Mouse (Mus musculus) embryonic facial prominence, embryonic 13.5 days (tissue): ENCODE data around the gene Cited2. TPM values are rescaled to one million over a fixed set of nuclear protein-coding genes. Genes with fewer than 3 reads are reported as not detected.

Experiments
- ATAC-seq: fragments of 200-750 bp; cut with Nextera tagmentation; 2 replicates; pipeline ENCODE4 v1.8.0; 2017; ENCODE audit warnings: low read depth; ENCODE audit not compliant: insufficient number of reproducible peaks, insufficient read depth, low FRiP score, low TSS enrichment
- H3K27ac ChIP-seq: fragments of 300-500 bp; sonication (generic); 2 replicates; pipeline ENCODE4 v1.5.1; 2015; ENCODE audit warnings: moderate library complexity, mild to moderate bottlenecking, inconsistent platforms
- H3K27me3 ChIP-seq: fragments of 300-500 bp; sonication (generic); 2 replicates; pipeline ENCODE4 v1.6.1; 2015; ENCODE audit warnings: mild to moderate bottlenecking, inconsistent platforms
- H3K36me3 ChIP-seq: fragments of 300-500 bp; sonication (generic); 2 replicates; pipeline ENCODE4 v1.6.1; 2015; ENCODE audit warnings: mild to moderate bottlenecking, inconsistent platforms
- H3K4me1 ChIP-seq: fragments of 300-500 bp; sonication (generic); 2 replicates; pipeline ENCODE4 v1.6.1; 2015; ENCODE audit warnings: inconsistent platforms
- H3K4me2 ChIP-seq: fragments of 300-500 bp; sonication (generic); 2 replicates; pipeline ENCODE4 v1.6.1; 2015; ENCODE audit warnings: moderate library complexity, mild to moderate bottlenecking, inconsistent platforms
- H3K4me3 ChIP-seq: fragments of 300-500 bp; sonication (generic); 2 replicates; pipeline ENCODE4 v1.5.1; 2015; ENCODE audit warnings: mild to moderate bottlenecking, inconsistent platforms
- H3K9ac ChIP-seq: fragments of 300-500 bp; sonication (generic); 2 replicates; pipeline ENCODE4 v1.6.1; 2015; ENCODE audit warnings: mild to moderate bottlenecking, inconsistent platforms
- H3K9me3 ChIP-seq: fragments of 300-500 bp; sonication (generic); 2 replicates; pipeline ENCODE4 v1.6.1; 2016; ENCODE audit warnings: inconsistent platforms
- WGBS: fragments of 180-500 bp; shearing (Covaris S2); methylation state at CpG from one replicate; pipeline ENCODE4 v1.1.7; 2015; ENCODE audit warnings: mixed read lengths; 5-methylcytosine and 5-hydroxymethylcytosine counted together
- polyA plus RNA-seq: library from polyadenylated mRNA; unstranded; fragments of >200 nt; fragmentation: Nextera tagmentation; extraction: Ambion mirVana; gene quantifications from 2 replicates; pipeline ENCODE4 v1.2.1, GENCODE M21; 2015

The Cited2 gene
- polyA plus RNA-seq = 34.1 and 35.6 TPM in 2 replicates

GRCm38 (mm10) chr10:17722653-17723410, at the start of gene Cited2:
TSS of gene Cited2 (plus strand) at chr10:17723218.
- peak within 1 kb of the TSS; percentile 76 for H3K4me2 ChIP-seq
- ATAC-seq = peak; percentile 79
- H3K9ac ChIP-seq = peak within 1 kb of the TSS; percentile 93
- H3K4me3 ChIP-seq = peak within 1 kb of the TSS; percentile 86
- H3K27me3 ChIP-seq = no peaks in the 10 kb centered on the region
- H3K9me3 ChIP-seq = no peaks in the 10 kb centered on the region
- H3K36me3 ChIP-seq = no peaks in the 10 kb centered on the region
- H3K4me1 ChIP-seq = peaks cover 25% of the 10 kb centered on the region
- WGBS = under 1% methylated on average over 55 of the region's 55 CpGs
- H3K27ac ChIP-seq = peak within 1 kb of the TSS; percentile 100

GRCm38 (mm10) chr10:17674454-17674853, 48.6 kb upstream of the Cited2 start:
- Histone ChIP-seq H3K9ac (no peak overlapping the region), H3K27ac (no peak overlapping the region), H3K4me2 (no peak overlapping the region), H3K36me3 (no peaks in the 10 kb centered on the region), H3K4me3 (no peak overlapping the region), H3K27me3 (no peaks in the 10 kb centered on the region), H3K9me3 (no peaks in the 10 kb centered on the region), H3K4me1 (no peaks in the 10 kb centered on the region)
- no peak for ATAC-seq
- WGBS = 73% methylated on average over 5 of the region's 5 CpGs

GRCm38 (mm10) chr10:17674869-17675268, 48.1 kb upstream of the Cited2 start:
- no peaks in the 10 kb centered on the region for H3K36me3 ChIP-seq
- H3K27ac ChIP-seq = no peak overlapping the region
- H3K4me1 ChIP-seq = no peaks in the 10 kb centered on the region
- no peak for ATAC-seq
- H3K9ac ChIP-seq = no peak overlapping the region
- no peak overlapping the region for H3K4me3 ChIP-seq
- WGBS = 90% methylated on average over 2 of the region's 2 CpGs
- H3K27me3 ChIP-seq = no peaks in the 10 kb centered on the region
- H3K9me3 ChIP-seq = no peaks in the 10 kb centered on the region
- H3K4me2 ChIP-seq = no peak overlapping the region

GRCm38 (mm10) chr10:17676464-17676863, 46.6 kb upstream of the Cited2 start:
- no peaks in the 10 kb centered on the region for H3K36me3 ChIP-seq
- H3K9me3 ChIP-seq = no peaks in the 10 kb centered on the region
- WGBS = 78% methylated on average over 3 of the region's 3 CpGs
- H3K4me1 ChIP-seq = no peaks in the 10 kb centered on the region
- no peak overlapping the region for H3K9ac ChIP-seq
- no peaks in the 10 kb centered on the region for H3K27me3 ChIP-seq
- no peak overlapping the region for H3K4me3 ChIP-seq
- ATAC-seq = no peak
- no peak overlapping the region for H3K4me2 ChIP-seq
- no peak overlapping the region for H3K27ac ChIP-seq

GRCm38 (mm10) chr10:17677308-17677707, 45.7 kb upstream of the Cited2 start:
- Histone ChIP-seq H3K4me3 (no peak overlapping the region), H3K4me2 (no peak overlapping the region), H3K27ac (no peak overlapping the region), H3K4me1 (no peaks in the 10 kb centered on the region), H3K9me3 (no peaks in the 10 kb centered on the region), H3K36me3 (no peaks in the 10 kb centered on the region), H3K27me3 (no peaks in the 10 kb centered on the region), H3K9ac (no peak overlapping the region)
- 83% methylated on average over 4 of the region's 4 CpGs for WGBS
- ATAC-seq = no peak

GRCm38 (mm10) chr10:17680432-17681382, 42.3 kb upstream of the Cited2 start:
- H3K4me1 ChIP-seq = no peaks in the 10 kb centered on the region
- H3K4me2 ChIP-seq = no peak overlapping the region
- no peak overlapping the region for H3K9ac ChIP-seq
- H3K27ac ChIP-seq = no peak overlapping the region
- H3K36me3 ChIP-seq = no peaks in the 10 kb centered on the region
- no peaks in the 10 kb centered on the region for H3K27me3 ChIP-seq
- WGBS = 72% methylated on average over 8 of the region's 8 CpGs
- H3K9me3 ChIP-seq = no peaks in the 10 kb centered on the region
- ATAC-seq = no peak
- H3K4me3 ChIP-seq = no peak overlapping the region

GRCm38 (mm10) chr10:17681386-17681785, 41.6 kb upstream of the Cited2 start:
- H3K9me3 ChIP-seq = no peaks in the 10 kb centered on the region
- no peaks in the 10 kb centered on the region for H3K4me1 ChIP-seq
- ATAC-seq = no peak
- H3K9ac ChIP-seq = no peak overlapping the region
- no peak overlapping the region for H3K4me2 ChIP-seq
- no peak overlapping the region for H3K27ac ChIP-seq
- H3K36me3 ChIP-seq = no peaks in the 10 kb centered on the region
- no peaks in the 10 kb centered on the region for H3K27me3 ChIP-seq
- 87% methylated on average over 2 of the region's 2 CpGs for WGBS
- H3K4me3 ChIP-seq = no peak overlapping the region

GRCm38 (mm10) chr10:17683852-17684428, 39.1 kb upstream of the Cited2 start:
- H3K36me3 ChIP-seq = no peaks in the 10 kb centered on the region
- no peaks in the 10 kb centered on the region for H3K4me1 ChIP-seq
- H3K4me3 ChIP-seq = no peak overlapping the region
- 50% methylated on average over 6 of the region's 6 CpGs for WGBS
- H3K9me3 ChIP-seq = no peaks in the 10 kb centered on the region
- H3K9ac ChIP-seq = no peak overlapping the region
- H3K4me2 ChIP-seq = no peak overlapping the region
- no peak overlapping the region for H3K27ac ChIP-seq
- no peaks in the 10 kb centered on the region for H3K27me3 ChIP-seq
- no peak for ATAC-seq

- Histone ChIP-seq H3K4me3 (no peak overlapping the region), H3K27ac (no peak overlapping the region), H3K9me3 (no peaks in the 10 kb centered on the region), H3K4me1 (no peaks in the 10 kb centered on the region), H3K9ac (no peak overlapping the region), H3K4me2 (no peak overlapping the region), H3K27me3 (no peaks in the 10 kb centered on the region), H3K36me3 (no peaks in the 10 kb centered on the region)
- ATAC-seq = no peak
- 47% methylated on average over 4 of the region's 4 CpGs for WGBS
These were observed 33.2 kb upstream of the Cited2 start for GRCm38 (mm10) chr10:17689806-17690205.

GRCm38 (mm10) chr10:17691709-17692108, 31.3 kb upstream of the Cited2 start:
- H3K27ac ChIP-seq = no peak overlapping the region
- 58% methylated on average over 1 of the region's 1 CpGs for WGBS
- no peaks in the 10 kb centered on the region for H3K4me1 ChIP-seq
- H3K4me2 ChIP-seq = no peak overlapping the region
- no peaks in the 10 kb centered on the region for H3K27me3 ChIP-seq
- no peaks in the 10 kb centered on the region for H3K9me3 ChIP-seq
- no peaks in the 10 kb centered on the region for H3K36me3 ChIP-seq
- no peak overlapping the region for H3K9ac ChIP-seq
- ATAC-seq = no peak
- H3K4me3 ChIP-seq = no peak overlapping the region

- no peak overlapping the region for H3K4me2 ChIP-seq
- no peaks in the 10 kb centered on the region for H3K9me3 ChIP-seq
- WGBS = 76% methylated on average over 3 of the region's 3 CpGs
- H3K9ac ChIP-seq = no peak overlapping the region
- no peaks in the 10 kb centered on the region for H3K4me1 ChIP-seq
- ATAC-seq = no peak
- no peak overlapping the region for H3K4me3 ChIP-seq
- no peak overlapping the region for H3K27ac ChIP-seq
- no peaks in the 10 kb centered on the region for H3K27me3 ChIP-seq
- no peaks in the 10 kb centered on the region for H3K36me3 ChIP-seq
These were observed 27.2 kb upstream of the Cited2 start for GRCm38 (mm10) chr10:17695801-17696200.
